Mouse (Mus musculus) stomach, embryonic 16.5 days (tissue): ENCODE data around the gene Syn2. TPM values are rescaled to one million over a fixed set of nuclear protein-coding genes. Genes with fewer than 3 reads are reported as not detected.
"Not testable (repeated sequence)": the region's sequence is repeated elsewhere in the genome, so short reads cannot be mapped to it uniquely, and the experiment has no call there.

Source experiments
- ATAC-seq: fragments of 200-750 bp; cut with Nextera tagmentation; 2 replicates; pipeline ENCODE4 v1.8.0; 2017; ENCODE audit warnings: moderate number of reproducible peaks, moderate TSS enrichment; ENCODE audit not compliant: insufficient read depth, low FRiP score
- H3K27ac ChIP-seq: fragments of 300-500 bp; sonication (generic); 2 replicates; pipeline ENCODE4 v1.5.1; 2014; ENCODE audit warnings: low read length
- H3K27me3 ChIP-seq: fragments of 300-500 bp; sonication (generic); 2 replicates; pipeline ENCODE4 v1.6.1; 2014; ENCODE audit warnings: low read length, control low read depth, mixed read lengths; ENCODE audit not compliant: control insufficient read depth, insufficient read depth
- H3K36me3 ChIP-seq: fragments of 300-500 bp; sonication (generic); 2 replicates; pipeline ENCODE4 v1.6.1; 2014; ENCODE audit warnings: low read length; ENCODE audit not compliant: control insufficient read depth, insufficient read depth
- H3K4me1 ChIP-seq: fragments of 300-500 bp; sonication (generic); 2 replicates; pipeline ENCODE4 v1.6.1; 2014; ENCODE audit warnings: low read length, control low read depth, mixed read lengths; ENCODE audit not compliant: control insufficient read depth, insufficient read depth
- H3K4me2 ChIP-seq: fragments of 300-500 bp; sonication (generic); 2 replicates; pipeline ENCODE4 v1.6.1; 2014; ENCODE audit warnings: low read depth, low read length, mixed read lengths
- H3K4me3 ChIP-seq: fragments of 300-500 bp; sonication (generic); replicated peaks from 2 replicates; pipeline ENCODE4 v1.5.1; 2014; ENCODE audit warnings: mild to moderate bottlenecking, low read length
- H3K9ac ChIP-seq: fragments of 300-500 bp; sonication (generic); 2 replicates; pipeline ENCODE4 v1.6.1; 2014; ENCODE audit warnings: low read length
- H3K9me3 ChIP-seq: fragments of 300-500 bp; sonication (generic); replicated peaks from 2 replicates; pipeline ENCODE4 v1.6.1; 2016; ENCODE audit warnings: low read length, control low read depth; ENCODE audit not compliant: control insufficient read depth
- WGBS: fragments of 180-500 bp; shearing (Covaris S2); extraction: QIAGEN DNeasy Blood & Tissue Kit; methylation state at CpG from one replicate; pipeline ENCODE4 v1.1.7; 2014; 5-methylcytosine and 5-hydroxymethylcytosine counted together
- polyA plus RNA-seq: library from polyadenylated mRNA; unstranded; fragments of >200 nt; fragmentation: Nextera tagmentation; extraction: Ambion mirVana; gene quantifications from 2 replicates; pipeline ENCODE4 v1.2.1, GENCODE M21; 2015

Gene Syn2
- polyA plus RNA-seq, 1 experiment from 2014 or later: 2.2 TPM

GRCm38 (mm10) chr6:115231836-115232235 is 97.1 kb downstream of the Syn2 start:
- no peak overlapping the region for H3K9ac ChIP-seq
- peak overlapping the region; percentile 29; the same call in 1 of the 2 replicates for H3K27ac ChIP-seq
- H3K4me1 ChIP-seq: peaks cover 13% of the 10 kb centered on the region
- no peaks in the 10 kb centered on the region for H3K27me3 ChIP-seq
- 62% methylated on average over 4 of the region's 4 CpGs for WGBS
- no peaks in the 10 kb centered on the region for H3K9me3 ChIP-seq
- H3K4me3 ChIP-seq: no peak overlapping the region
- ATAC-seq: no peak
- no peak overlapping the region for H3K4me2 ChIP-seq
- no peaks in the 10 kb centered on the region for H3K36me3 ChIP-seq

GRCm38 (mm10) chr6:115232562-115232961 is 97.9 kb downstream of the Syn2 start:
- H3K4me2 ChIP-seq: no peak overlapping the region
- H3K4me1 ChIP-seq: peaks cover 10% of the 10 kb centered on the region; the same call in 1 of the 2 replicates
- ATAC-seq: no peak
- no peaks in the 10 kb centered on the region for H3K9me3 ChIP-seq
- no peaks in the 10 kb centered on the region for H3K36me3 ChIP-seq
- no peak overlapping the region for H3K9ac ChIP-seq
- H3K27ac ChIP-seq: peak overlapping the region; percentile 21; the same call in 1 of the 2 replicates
- H3K27me3 ChIP-seq: no peaks in the 10 kb centered on the region
- 68% methylated on average over 1 of the region's 1 CpGs for WGBS
- no peak overlapping the region for H3K4me3 ChIP-seq

GRCm38 (mm10) chr6:115238031-115239027 is 103.6 kb downstream of the Syn2 start:
- Histone ChIP-seq H3K36me3 (no peaks in the 10 kb centered on the region), H3K4me2 (no peak overlapping the region), H3K27me3 (no peaks in the 10 kb centered on the region), H3K4me1 (no peaks in the 10 kb centered on the region), H3K4me3 (no peak overlapping the region), H3K27ac (no peak overlapping the region), H3K9ac (no peak overlapping the region), H3K9me3 (no peaks in the 10 kb centered on the region)
- ATAC-seq: no peak
- WGBS: 80% methylated on average over 9 of the region's 9 CpGs

GRCm38 (mm10) chr6:115239335-115239734 is 104.6 kb downstream of the Syn2 start:
- H3K9ac ChIP-seq: no peak overlapping the region
- no peak overlapping the region for H3K4me2 ChIP-seq
- no peak overlapping the region for H3K4me3 ChIP-seq
- no peaks in the 10 kb centered on the region for H3K4me1 ChIP-seq
- no peaks in the 10 kb centered on the region for H3K27me3 ChIP-seq
- no peak overlapping the region for H3K27ac ChIP-seq
- H3K36me3 ChIP-seq: no peaks in the 10 kb centered on the region
- WGBS: 80% methylated on average over 7 of the region's 7 CpGs
- ATAC-seq: no peak
- H3K9me3 ChIP-seq: no peaks in the 10 kb centered on the region

GRCm38 (mm10) chr6:115240431-115240830 is 105.7 kb downstream of the Syn2 start:
- not testable (repeated sequence) for H3K27me3 ChIP-seq, H3K4me3 ChIP-seq, ATAC-seq, H3K36me3 ChIP-seq, H3K4me1 ChIP-seq, H3K9me3 ChIP-seq, H3K4me2 ChIP-seq
- 45% methylated on average over 2 of the region's 2 CpGs for WGBS
- peak overlapping the region; percentile 34; the same call in 1 of the 2 replicates for H3K27ac ChIP-seq
- 0 out of 2 replicates have a peak overlapping the region, but pooled peaks have one; percentile 17 for H3K9ac ChIP-seq

- Histone ChIP-seq H3K27ac (no peak overlapping the region), H3K9me3 (no peaks in the 10 kb centered on the region), H3K4me2 (no peak overlapping the region), H3K4me1 (no peaks in the 10 kb centered on the region), H3K9ac (no peak overlapping the region), H3K27me3 (no peaks in the 10 kb centered on the region), H3K36me3 (no peaks in the 10 kb centered on the region), H3K4me3 (no peak overlapping the region)
- 54% methylated on average over 3 of the region's 3 CpGs for WGBS
- no peak for ATAC-seq
Measured at GRCm38 (mm10) chr6:115241131-115241699, 106.5 kb downstream of the Syn2 start.

- 74% methylated on average over 3 of the region's 3 CpGs for WGBS
- ATAC-seq: no peak
- no peak overlapping the region for H3K4me2 ChIP-seq
- no peaks in the 10 kb centered on the region for H3K27me3 ChIP-seq
- no peaks in the 10 kb centered on the region for H3K4me1 ChIP-seq
- no peak overlapping the region for H3K27ac ChIP-seq
- H3K36me3 ChIP-seq: no peaks in the 10 kb centered on the region
- no peak overlapping the region for H3K4me3 ChIP-seq
- no peaks in the 10 kb centered on the region for H3K9me3 ChIP-seq
- H3K9ac ChIP-seq: no peak overlapping the region
Measured at GRCm38 (mm10) chr6:115241939-115242338, 107.2 kb downstream of the Syn2 start.

- no peaks in the 10 kb centered on the region for H3K36me3 ChIP-seq
- ATAC-seq: no peak
- no peaks in the 10 kb centered on the region for H3K4me1 ChIP-seq
- no peak overlapping the region for H3K4me3 ChIP-seq
- no peak overlapping the region for H3K9ac ChIP-seq
- H3K9me3 ChIP-seq: no peaks in the 10 kb centered on the region
- no peak overlapping the region for H3K4me2 ChIP-seq
- H3K27me3 ChIP-seq: no peaks in the 10 kb centered on the region
- WGBS: 71% methylated on average over 2 of the region's 2 CpGs
- no peak overlapping the region for H3K27ac ChIP-seq
Measured at GRCm38 (mm10) chr6:115244222-115244621, 109.5 kb downstream of the Syn2 start.

GRCm38 (mm10) chr6:115245500-115246058 is 110.9 kb downstream of the Syn2 start:
- no peaks in the 10 kb centered on the region for H3K27me3 ChIP-seq
- H3K9ac ChIP-seq: no peak overlapping the region
- no peak overlapping the region for H3K4me3 ChIP-seq
- H3K27ac ChIP-seq: no peak overlapping the region
- no peaks in the 10 kb centered on the region for H3K4me1 ChIP-seq
- H3K9me3 ChIP-seq: no peaks in the 10 kb centered on the region
- no peak for ATAC-seq
- 85% methylated on average over 3 of the region's 3 CpGs for WGBS
- no peaks in the 10 kb centered on the region for H3K36me3 ChIP-seq
- no peak overlapping the region for H3K4me2 ChIP-seq
